Mouse (Mus musculus) CH12.LX (cell line): ENCODE measurements at regions not wholly inside any gene's neighbourhood (a gene's known extent, or its start where the extent isn't known, plus 50 kb on each side); places are given as distances from the start of the nearest gene placed in this dataset.

Experiments
- CTCF ChIP-seq, 2 experiments: IDR thresholded peaks in 1 of 2; conservative IDR thresholded peaks in 1 of 2; 2 replicates each; pipeline ENCODE4 v1.5.1; 2011 to 2012; ENCODE audit warnings: low read depth in 2 of 2, low read length in 2 of 2, improper control_type of control experiment in 1 of 2, inconsistent platforms in 1 of 2, mild to moderate bottlenecking in 1 of 2, moderate library complexity in 1 of 2
- MEF2A ChIP-seq: IDR thresholded peaks from 2 replicates; pipeline ENCODE4 v1.6.1; 2014; ENCODE audit warnings: low read depth, mild to moderate bottlenecking, inconsistent platforms, low read length, improper control_type of control experiment, borderline replicate concordance
- POLR2A ChIP-seq: IDR thresholded peaks from 2 replicates; pipeline ENCODE4 v1.6.1; 2011; ENCODE audit warnings: low read depth, mild to moderate bottlenecking, improper control_type of control experiment, low read length

DNA sequence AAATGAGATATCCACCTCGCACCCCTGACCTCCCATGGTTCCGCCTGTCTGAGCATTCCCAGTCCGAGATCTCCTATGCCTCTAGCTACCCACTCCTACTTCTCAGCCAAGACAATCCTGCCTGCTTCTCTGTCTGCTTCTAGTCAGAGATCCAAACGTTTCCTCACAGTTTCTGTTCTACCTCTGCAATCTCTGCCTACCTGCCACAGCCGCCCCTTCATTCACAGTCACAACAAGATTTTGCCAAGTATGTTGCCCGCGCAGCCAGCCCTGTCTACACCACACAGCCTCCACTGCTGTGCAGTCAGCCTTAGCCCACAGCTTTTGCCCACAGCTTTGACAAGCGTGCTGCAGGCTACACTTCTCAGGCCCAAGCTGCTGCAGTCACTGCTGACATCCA, 601.7 kb downstream of the Epha7 start:
- TF ChIP-seq MEF2A (no peak), POLR2A (no peak), CTCF (conservative IDR thresholded peaks at IDR 0.05 in 1 of 2, IDR thresholded peaks at IDR 0.05 in 1 of 2; ENCODE audit: low read depth in 2 of 2, low read length in 2 of 2) (no peak)
